Mouse (Mus musculus) spleen, adult 2 months (tissue): ENCODE measurements at regions not wholly inside any gene's neighbourhood (a gene's known extent, or its start where the extent isn't known, plus 50 kb on each side); places are given as distances from the start of the nearest gene placed in this dataset.
A peak's percentile ranks its signal among the peaks of the same experiment; 100 is the strongest.

Source experiments
- DNase-seq, 2 experiments: peaks; one replicate each; pipeline versions ENCODE4 v3.0.0 to v3.0.0-alpha.2; 2012 to 2021; ENCODE audit warnings: low spot score in 2 of 2, low read depth in 1 of 2
- H3K27ac ChIP-seq: fragments of 200-500 bp; 2 replicates; pipeline ENCODE4 v1.5.1; 2012; ENCODE audit warnings: low read length, inconsistent platforms; ENCODE audit not compliant: insufficient read depth
- H3K27me3 ChIP-seq: fragments of 200-500 bp; 2 replicates; pipeline ENCODE4 v1.6.1; 2012; ENCODE audit warnings: mild to moderate bottlenecking, moderate library complexity, low read length, inconsistent platforms; ENCODE audit not compliant: control insufficient read depth, insufficient read depth
- H3K36me3 ChIP-seq: fragments of 200-500 bp; 2 replicates; pipeline ENCODE4 v1.6.1; 2012; ENCODE audit warnings: mild to moderate bottlenecking, low read length, inconsistent platforms; ENCODE audit not compliant: control insufficient read depth, insufficient read depth
- H3K4me1 ChIP-seq: fragments of 200-500 bp; 2 replicates; pipeline ENCODE4 v1.6.1; 2011; ENCODE audit warnings: inconsistent platforms; ENCODE audit not compliant: control insufficient read depth, insufficient read depth, insufficient read length
- H3K4me3 ChIP-seq: fragments of 200-500 bp; 2 replicates; pipeline ENCODE4 v1.5.1; 2011; ENCODE audit warnings: mild to moderate bottlenecking, inconsistent platforms; ENCODE audit not compliant: insufficient read depth, insufficient read length; ENCODE audit errors: extremely low read depth
- CTCF ChIP-seq: fragments of 200-500 bp; IDR thresholded peaks from 2 replicates; pipeline ENCODE4 v1.5.1; 2011; ENCODE audit warnings: mild to moderate bottlenecking, inconsistent platforms; ENCODE audit not compliant: insufficient read depth, insufficient read length, insufficient replicate concordance; ENCODE audit errors: extremely low read depth
- POLR2A ChIP-seq: fragments of 200-500 bp; IDR thresholded peaks from 2 replicates; pipeline ENCODE4 v1.6.1; 2011; ENCODE audit warnings: low read depth, low read length, inconsistent platforms
- WGBS: fragments of 180-500 bp; shearing (Covaris S2); methylation state at CpG from one replicate; pipeline ENCODE4 v1.1.7; 2018; 5-methylcytosine and 5-hydroxymethylcytosine counted together

- WGBS, result 28% methylated on average over 23 of the region's 23 CpGs
- H3K36me3 ChIP-seq, result no peaks in the 10 kb centered on the region
- no peak overlapping the region for H3K27ac ChIP-seq
- H3K27me3 ChIP-seq, result no peaks in the 10 kb centered on the region
- H3K4me3 ChIP-seq, result 0 out of 2 replicates have a peak overlapping the region, but pooled peaks have one; percentile 11
- H3K4me1 ChIP-seq, result peaks cover 8% of the 10 kb centered on the region
- DNase-seq, result no peak
- TF ChIP-seq CTCF (no peak), POLR2A (no peak)
Observed at GRCm38 (mm10) chr13:44581947-44582766, 147.1 kb upstream of the Jarid2 start.

- Histone ChIP-seq H3K27me3 (no peaks in the 10 kb centered on the region), H3K4me1 (peaks cover 8% of the 10 kb centered on the region), H3K36me3 (no peaks in the 10 kb centered on the region), H3K4me3 (no peak overlapping the region), H3K27ac (no peak overlapping the region)
- DNase-seq, result no peak
- TF ChIP-seq CTCF (no peak), POLR2A (no peak)
- 79% methylated on average over 2 of the region's 2 CpGs for WGBS
Observed at GRCm38 (mm10) chr13:44582767-44583085, 146.5 kb upstream of the Jarid2 start.

- WGBS, result 83% methylated on average over 5 of the region's 5 CpGs
Observed at GRCm38 (mm10) chr13:44583614-44584013, 145.7 kb upstream of the Jarid2 start.

GRCm38 (mm10) chr13:44584151-44584550 is 145.1 kb upstream of the Jarid2 start:
- no peak overlapping the region for H3K27ac ChIP-seq
- H3K4me3 ChIP-seq, result no peak overlapping the region
- WGBS, result 38% methylated on average over 8 of the region's 8 CpGs
- TF ChIP-seq CTCF (no peak), POLR2A (no peak)
- peaks cover 10% of the 10 kb centered on the region for H3K4me1 ChIP-seq
- DNase-seq, result no peak
- no peaks in the 10 kb centered on the region for H3K27me3 ChIP-seq
- H3K36me3 ChIP-seq, result no peaks in the 10 kb centered on the region

More at GRCm38 (mm10) chr13:44583614-44584013, 145.7 kb upstream of the Jarid2 start:
- Histone ChIP-seq H3K36me3 (no peaks in the 10 kb centered on the region), H3K27me3 (no peaks in the 10 kb centered on the region), H3K27ac (no peak overlapping the region), H3K4me3 (no peak overlapping the region), H3K4me1 (peaks cover 10% of the 10 kb centered on the region)
- TF ChIP-seq POLR2A (no peak), CTCF (no peak)
- no peak for DNase-seq

- H3K36me3 ChIP-seq, result no peaks in the 10 kb centered on the region
- WGBS, result 68% methylated on average over 4 of the region's 4 CpGs
- H3K4me3 ChIP-seq, result no peak overlapping the region
- no peak for DNase-seq
- no peak overlapping the region for H3K27ac ChIP-seq
- no peak for TF ChIP-seq CTCF
- TF ChIP-seq POLR2A, result no peak
- H3K4me1 ChIP-seq, result peaks cover 10% of the 10 kb centered on the region
- H3K27me3 ChIP-seq, result no peaks in the 10 kb centered on the region
Observed at GRCm38 (mm10) chr13:44584551-44584950, 144.7 kb upstream of the Jarid2 start.

GRCm38 (mm10) chr13:44587846-44588245 is 141.4 kb upstream of the Jarid2 start:
- WGBS, result 15% methylated on average over 4 of the region's 4 CpGs
- DNase-seq, result no peak
- no peak overlapping the region for H3K27ac ChIP-seq
- TF ChIP-seq POLR2A (no peak), CTCF (no peak)
- peaks cover 7% of the 10 kb centered on the region; the same call in 1 of the 2 replicates for H3K4me1 ChIP-seq
- no peak overlapping the region for H3K4me3 ChIP-seq
- no peaks in the 10 kb centered on the region for H3K27me3 ChIP-seq
- H3K36me3 ChIP-seq, result no peaks in the 10 kb centered on the region

- 92% methylated on average over 5 of the region's 5 CpGs for WGBS
- no peak for DNase-seq
- Histone ChIP-seq H3K27me3 (no peaks in the 10 kb centered on the region), H3K27ac (no peak overlapping the region), H3K4me1 (no peaks in the 10 kb centered on the region), H3K4me3 (no peak overlapping the region), H3K36me3 (no peaks in the 10 kb centered on the region)
- TF ChIP-seq POLR2A (no peak), CTCF (no peak)
Observed at GRCm38 (mm10) chr13:44594645-44595044, 134.6 kb upstream of the Jarid2 start.
